Mouse (Mus musculus) embryonic fibroblast, embryonic 13.5 days (primary cell): Measurements from ENCODE around the gene Prkaa2.

Experiments
- CTCF ChIP-seq: IDR thresholded peaks from 2 replicates; pipeline ENCODE4 v1.5.1; 2011; ENCODE audit warnings: mild to moderate bottlenecking, control low read depth, low read length, moderate library complexity, borderline replicate concordance; ENCODE audit not compliant: insufficient read depth
- POLR2A ChIP-seq: IDR thresholded peaks from 2 replicates; pipeline ENCODE4 v1.6.1; 2011; ENCODE audit warnings: low read depth, mild to moderate bottlenecking, control low read depth, low read length, moderate library complexity

- no peak for TF ChIP-seq CTCF
- TF ChIP-seq POLR2A = no peak
These were observed 43.5 kb upstream of the Prkaa2 start for GRCm38 (mm10) chr4:105153227-105153626.
